Mouse (Mus musculus) liver, adult (tissue): ENCODE measurements at regions not wholly inside any gene's neighbourhood (a gene's known extent, or its start where the extent isn't known, plus 50 kb on each side); places are given as distances from the start of the nearest gene placed in this dataset.

Experiments
- GATA4 ChIP-seq: IDR thresholded peaks from 2 replicates; pipeline ENCODE4 v1.6.1; 2014; ENCODE audit warnings: mild to moderate bottlenecking, low read length; ENCODE audit not compliant: insufficient replicate concordance

DNA sequence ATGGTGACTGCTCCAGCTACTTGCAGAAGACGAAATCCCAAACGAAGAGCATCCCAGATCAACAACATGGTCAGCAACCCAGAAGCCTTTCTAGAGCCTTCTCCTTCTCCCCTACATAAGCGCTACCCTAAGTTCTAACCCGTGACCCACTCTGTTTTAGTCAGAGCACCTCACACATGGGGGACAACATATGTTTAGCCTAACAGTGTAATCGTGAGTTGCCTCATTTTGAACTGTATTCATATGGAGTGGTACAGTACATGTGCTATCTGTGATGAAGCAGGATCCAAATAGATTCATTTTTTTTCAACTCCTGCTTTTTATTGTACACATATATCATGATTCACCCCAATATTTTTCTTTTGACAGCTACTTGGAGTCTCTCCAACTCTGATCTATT lies 146.2 kb downstream of the Cartpt start:
- TF ChIP-seq GATA4: no peak

GRCm38 (mm10) chr13:99754251-99754652 lies 146.6 kb downstream of the Cartpt start:
- no peak for TF ChIP-seq GATA4

- no peak for TF ChIP-seq GATA4
These were observed 147.4 kb downstream of the Cartpt start for GRCm38 (mm10) chr13:99753526-99753925.

DNA sequence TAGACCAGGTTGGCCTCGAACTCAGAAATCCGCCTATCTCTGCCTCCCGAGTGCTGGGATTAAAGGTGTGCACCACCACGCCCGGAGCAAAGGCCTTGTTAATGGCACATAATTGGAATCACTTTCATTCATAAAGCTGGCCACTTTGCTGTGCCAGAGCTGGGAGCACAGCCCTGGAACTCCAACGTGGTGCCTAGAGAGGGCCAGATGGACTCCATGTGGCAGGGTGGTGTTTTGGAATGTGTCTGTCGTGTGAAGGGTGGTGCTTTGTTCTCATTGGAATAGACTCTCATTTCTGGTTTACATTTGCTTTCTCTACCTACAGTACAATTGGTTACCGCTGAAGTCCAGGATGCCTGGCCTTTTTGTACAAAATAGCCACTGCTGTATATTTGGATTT lies 150.2 kb downstream of the Cartpt start:
- no peak for TF ChIP-seq GATA4

DNA sequence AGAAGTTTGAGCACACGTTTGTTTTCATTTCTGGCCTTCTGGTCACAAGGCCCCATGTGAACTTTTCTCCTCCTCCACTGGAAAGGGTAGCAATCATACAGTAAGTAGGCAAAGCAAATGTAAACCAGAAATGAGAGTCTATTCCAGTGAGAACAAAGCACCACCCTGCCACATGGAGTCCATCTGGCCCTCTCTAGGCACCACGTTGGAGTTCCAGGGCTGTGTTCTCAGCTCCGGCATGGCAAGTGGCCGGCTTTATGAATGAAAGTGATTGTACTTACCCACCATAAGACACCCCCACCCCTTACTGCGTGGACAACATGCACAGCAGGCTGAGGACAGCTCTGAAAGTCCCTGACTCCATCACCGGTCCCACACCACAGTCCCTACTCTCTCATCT lies 151.5 kb downstream of the Cartpt start:
- TF ChIP-seq GATA4: no peak

DNA sequence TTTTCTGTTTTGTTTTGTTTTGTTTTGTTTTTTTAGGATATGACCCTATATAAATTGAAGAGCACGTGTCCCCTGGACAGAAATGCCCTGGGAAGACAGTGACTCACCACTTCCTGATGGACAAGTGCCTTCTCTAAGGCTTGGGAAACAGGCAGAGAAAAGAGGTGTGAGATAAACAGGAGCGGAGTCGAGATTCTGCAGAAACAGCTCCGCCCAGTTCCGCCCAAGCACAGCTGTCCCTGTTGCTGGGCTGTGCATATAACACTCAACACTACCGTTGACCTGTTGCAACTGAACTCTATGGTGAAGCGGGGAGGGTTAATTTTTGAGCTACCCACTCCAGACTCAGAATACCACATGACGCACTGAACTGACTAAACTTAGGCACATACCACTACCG lies 152.8 kb downstream of the Cartpt start:
- TF ChIP-seq GATA4: no peak

DNA sequence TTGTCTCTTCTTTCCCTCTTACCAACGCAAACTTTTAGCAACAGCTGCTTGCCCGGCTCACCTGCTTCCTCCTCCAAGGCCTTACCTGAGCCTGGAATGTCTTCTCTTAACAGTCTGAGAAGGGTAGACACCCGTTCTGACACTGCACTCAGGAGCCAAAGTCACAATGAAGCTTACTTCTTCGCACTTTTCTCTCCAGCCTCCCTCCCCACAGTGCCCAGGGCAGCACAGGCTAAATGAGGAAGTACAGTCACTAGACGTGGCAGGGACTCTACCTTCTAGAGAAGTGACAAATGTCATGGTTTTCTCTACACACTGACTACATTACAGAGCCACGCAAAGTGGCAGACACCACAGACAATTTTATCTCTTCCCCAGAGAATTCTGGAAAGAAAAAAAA lies 155.4 kb downstream of the Cartpt start:
- no peak for TF ChIP-seq GATA4

- no peak for TF ChIP-seq GATA4
These were observed 156.1 kb downstream of the Cartpt start for GRCm38 (mm10) chr13:99744790-99745120.

GRCm38 (mm10) chr13:99743952-99744789 lies 156.7 kb downstream of the Cartpt start:
- TF ChIP-seq GATA4: no peak

- no peak for TF ChIP-seq GATA4
These were observed 158.4 kb downstream of the Cartpt start for GRCm38 (mm10) chr13:99742507-99742906.

DNA sequence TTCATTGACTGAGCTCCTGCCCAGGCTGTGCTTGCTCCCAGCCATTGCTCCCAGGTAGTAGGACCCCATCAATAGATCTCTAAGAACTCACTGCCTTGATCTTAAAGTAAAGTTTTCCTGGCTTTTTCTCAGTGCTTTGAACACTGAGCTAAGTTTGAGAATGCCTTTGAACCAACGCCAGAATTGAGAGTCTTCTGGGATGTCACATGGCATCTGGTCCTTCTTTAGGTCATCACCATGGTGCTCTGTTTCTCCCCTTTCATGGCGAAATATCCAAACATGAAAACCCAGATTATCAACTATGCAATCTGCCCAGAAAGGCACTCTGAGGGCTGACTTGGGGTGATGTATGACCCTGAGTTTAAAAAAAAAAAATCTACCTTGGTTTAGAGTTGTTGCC lies 158.9 kb downstream of the Cartpt start:
- no peak for TF ChIP-seq GATA4

DNA sequence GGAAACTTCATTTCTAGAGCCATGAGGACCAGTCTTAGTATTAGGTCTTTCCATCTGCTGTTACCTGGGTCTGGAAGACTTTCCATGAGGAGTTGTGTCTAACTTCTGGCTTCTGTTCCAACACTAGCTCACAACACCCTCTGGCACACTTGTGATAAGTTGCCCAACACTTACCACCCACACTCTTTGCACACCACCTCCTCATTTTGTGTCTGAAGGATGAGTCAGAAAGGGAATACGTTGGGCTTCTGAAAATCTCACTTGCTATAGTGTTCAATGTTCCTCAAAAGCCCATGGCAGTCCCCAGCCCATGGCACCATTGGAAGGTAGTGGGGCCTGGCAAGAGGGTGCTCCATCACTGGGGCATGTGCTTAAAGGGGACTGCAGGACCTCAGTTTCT lies 161.5 kb downstream of the Cartpt start:
- no peak for TF ChIP-seq GATA4

DNA sequence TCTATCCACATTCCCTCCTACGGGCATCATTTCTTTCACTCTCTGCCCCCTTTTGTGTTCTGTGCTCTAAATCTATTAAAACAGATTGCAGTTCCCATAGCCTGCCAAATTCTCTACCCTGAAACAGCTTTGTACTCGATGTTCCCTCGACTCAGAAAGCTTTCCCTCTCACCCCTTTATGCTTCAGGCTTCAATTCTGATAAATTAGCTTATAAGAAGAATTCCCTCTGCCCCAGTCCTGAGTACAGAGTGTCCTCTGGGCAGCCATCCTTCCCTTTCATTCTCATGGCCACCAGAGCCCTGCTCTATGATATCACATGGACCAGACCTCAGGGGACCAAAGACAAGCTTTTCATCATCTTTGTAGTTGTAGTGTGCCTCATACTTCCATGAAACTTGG lies 163.6 kb downstream of the Cartpt start:
- TF ChIP-seq GATA4: no peak

- TF ChIP-seq GATA4: no peak
These were observed 171.7 kb downstream of the Cartpt start for GRCm38 (mm10) chr13:99729145-99729544.

DNA sequence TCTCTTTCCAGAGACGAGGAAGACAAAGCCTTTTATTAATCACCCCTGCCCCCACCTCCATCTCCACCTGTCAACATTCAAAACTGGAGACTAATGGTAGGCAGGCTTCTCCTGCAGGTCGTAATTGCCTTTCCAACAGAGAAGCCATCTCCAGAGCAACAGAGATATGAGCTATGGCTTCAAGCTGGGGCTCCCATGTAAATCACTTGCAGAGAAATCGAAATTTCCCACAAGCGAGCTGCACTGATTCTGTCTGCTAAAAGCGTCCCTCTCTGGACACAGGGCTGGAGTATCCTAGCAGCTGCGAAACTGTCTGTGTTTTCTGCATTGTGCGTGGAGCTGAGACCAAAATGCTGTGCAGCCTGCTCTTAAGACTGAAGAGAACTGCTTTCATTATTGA lies 176.6 kb downstream of the Cartpt start:
- TF ChIP-seq GATA4: no peak

DNA sequence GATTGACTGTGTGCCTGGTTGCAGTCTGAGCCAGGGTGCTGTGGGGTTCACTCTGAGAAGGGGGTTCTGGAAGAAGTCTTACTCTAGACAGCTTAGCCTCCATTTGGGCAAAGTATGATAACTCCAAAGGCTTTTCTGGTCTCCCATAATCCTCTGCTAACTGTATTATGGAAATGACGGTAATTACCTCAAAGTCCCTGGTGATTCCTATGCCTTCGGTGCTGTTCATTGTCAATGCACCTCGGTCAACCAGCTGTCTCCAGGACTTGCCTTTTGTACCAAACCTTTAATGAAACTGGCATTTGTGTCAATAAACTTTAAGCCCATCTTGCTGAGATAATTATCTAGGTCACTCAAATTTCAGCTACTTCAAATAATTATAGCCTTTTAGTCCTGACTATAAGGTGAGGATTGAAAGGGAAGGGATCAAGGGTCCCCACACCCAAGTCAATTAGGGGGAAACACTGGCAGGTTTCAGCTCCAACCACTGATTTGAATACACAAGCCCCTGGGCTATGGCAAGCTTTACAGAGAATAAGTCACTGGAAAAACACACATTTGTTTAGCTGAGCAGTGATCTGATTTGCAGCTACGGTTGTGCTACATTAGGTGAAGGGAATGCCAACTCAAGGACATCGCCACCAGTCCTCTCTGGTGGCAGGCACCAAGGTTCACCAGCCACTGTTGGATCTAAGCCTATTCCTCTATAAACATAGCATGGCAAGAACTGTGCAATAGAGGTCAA lies 177.5 kb downstream of the Cartpt start:
- no peak for TF ChIP-seq GATA4

DNA sequence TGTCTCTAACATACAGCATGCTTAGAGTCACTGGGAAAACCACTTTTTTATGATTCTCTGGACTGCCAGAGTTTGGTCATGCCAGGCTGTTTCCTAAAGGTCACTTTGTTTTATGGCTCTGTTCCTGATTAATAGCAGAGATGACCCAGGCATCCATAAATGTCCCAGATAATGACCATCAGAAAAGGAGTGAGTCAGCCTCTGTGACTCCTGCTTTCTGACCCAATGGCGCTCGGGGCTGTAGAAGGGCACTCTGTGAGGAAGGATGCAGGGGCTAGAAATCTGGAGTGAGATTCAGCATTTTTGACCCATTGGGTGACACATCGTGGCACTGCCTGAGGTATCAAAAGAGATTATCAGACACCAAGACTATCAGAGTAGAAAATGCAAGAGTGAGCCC lies 180.3 kb downstream of the Cartpt start:
- TF ChIP-seq GATA4: no peak

GRCm38 (mm10) chr13:99696559-99696890 lies 180.2 kb upstream of the Map1b start:
- TF ChIP-seq GATA4: no peak
